Mouse (Mus musculus): ENCODE results near the gene Klra2. TPM values are rescaled to one million over a fixed set of nuclear protein-coding genes. Genes with fewer than 3 reads are reported as not detected.

Klra2 gene
- polyA plus RNA-seq (2014; fragmentation: Illumina TruSeq; extraction: RNeasy Lipid Tissue Mini Kit (QIAGEN cat#74804); ENCODE audit: low read depth, low replicate concordance) = 0.34 TPM

GRCm38 (mm10) chr6:131247206-131247605 lies at the start of gene Klra2:
Gene Klra2, minus strand, starts transcription at chr6:131247362.

DNA sequence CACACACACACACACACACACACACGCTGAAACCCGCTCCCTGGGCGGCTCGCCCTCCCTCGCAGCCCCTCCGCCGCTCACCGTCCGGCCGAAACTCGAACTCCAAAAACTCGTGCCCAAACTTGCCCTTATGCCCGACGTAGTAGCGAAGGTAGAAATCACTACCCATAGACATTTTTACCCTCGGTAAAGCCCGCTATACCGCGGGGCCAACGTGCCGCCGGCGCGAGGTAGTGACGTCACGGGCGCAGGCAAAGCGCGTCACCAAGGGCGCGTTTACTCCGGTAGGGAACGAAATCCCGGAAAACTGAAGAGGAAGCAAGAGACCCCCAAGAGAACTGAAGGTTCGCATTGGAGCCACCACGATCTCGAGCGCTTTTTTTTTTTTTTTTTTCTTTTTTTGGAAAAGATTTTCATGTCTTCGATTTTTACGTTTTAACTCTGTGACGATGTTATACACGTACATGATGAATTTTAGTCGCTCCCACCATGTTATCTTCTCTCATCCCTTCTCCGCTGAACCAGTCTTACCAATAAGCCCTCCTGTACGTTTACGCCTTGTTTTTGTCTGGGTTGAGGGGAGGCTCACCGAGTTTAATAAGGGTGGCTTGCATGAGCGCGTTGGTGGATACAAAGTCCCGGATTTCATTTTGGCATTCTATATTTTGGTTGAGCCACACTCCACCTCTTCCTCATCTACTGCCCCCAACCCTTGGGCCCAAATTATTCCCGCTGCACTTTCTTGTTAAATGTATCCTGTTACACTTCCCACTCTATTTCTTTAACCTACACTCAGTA lies 46.0 kb upstream of the Klra2 start, which contains the start of gene Magohb:
Gene Magohb (minus strand): TSS at position 254 of the 798 bp plus-strand sequence.

Other genes starting within 250 kb of the Klra2 start
- gene Magohb, start 45.9 kb upstream of the Klra2 start, polyA plus RNA-seq (2014; fragmentation: Illumina TruSeq; extraction: RNeasy Lipid Tissue Mini Kit (QIAGEN cat#74804); ENCODE audit: low read depth, low replicate concordance) = 9.7 TPM
- 0.50 TPM for gene Styk1, start 106.2 kb upstream of the Klra2 start, polyA plus RNA-seq (2014; fragmentation: Illumina TruSeq; extraction: RNeasy Lipid Tissue Mini Kit (QIAGEN cat#74804); ENCODE audit: low read depth, low replicate concordance)
- gene Ybx3, start 141.1 kb upstream of the Klra2 start, polyA plus RNA-seq (2014; fragmentation: Illumina TruSeq; extraction: RNeasy Lipid Tissue Mini Kit (QIAGEN cat#74804); ENCODE audit: low read depth, low replicate concordance) = 203 TPM
- not detected for gene 5430401F13Rik, start 239.0 kb upstream of the Klra2 start, polyA plus RNA-seq (2014; fragmentation: Illumina TruSeq; extraction: RNeasy Lipid Tissue Mini Kit (QIAGEN cat#74804); ENCODE audit: low read depth, low replicate concordance)
- gene Gm6619, start 239.0 kb upstream of the Klra2 start, polyA plus RNA-seq (2014; fragmentation: Illumina TruSeq; extraction: RNeasy Lipid Tissue Mini Kit (QIAGEN cat#74804); ENCODE audit: low read depth, low replicate concordance) = not detected

Measured in heart, adult 10 weeks (tissue).